Mouse (Mus musculus) bone marrow macrophage, adult 2 months (primary cell): Measurements from ENCODE around the gene Anapc1.

Source experiments
- CTCF ChIP-seq: IDR thresholded peaks from 2 replicates; pipeline ENCODE4 v1.5.1; 2012; ENCODE audit warnings: low read depth, mild to moderate bottlenecking, low read length, moderate library complexity
- POLR2A ChIP-seq: IDR thresholded peaks from 2 replicates; pipeline ENCODE4 v1.6.1; 2012; ENCODE audit warnings: mild to moderate bottlenecking, low read depth, low read length, borderline replicate concordance

GRCm38 (mm10) chr2:128726067-128726466 lies 38.9 kb upstream of the Anapc1 start:
- no peak for TF ChIP-seq POLR2A
- no peak for TF ChIP-seq CTCF
